Mouse (Mus musculus) intestine, embryonic 14.5 days (tissue): ENCODE results near the gene Ndfip2. TPM values are rescaled to one million over a fixed set of nuclear protein-coding genes. Genes with fewer than 3 reads are reported as not detected.
A peak's percentile ranks its signal among the peaks of the same experiment; 100 is the strongest.

Experiments used
- ATAC-seq: fragments of 200-750 bp; cut with Nextera tagmentation; replicated peaks from 2 replicates; pipeline ENCODE4 v1.8.0; 2017; ENCODE audit warnings: low read depth, moderate number of reproducible peaks, moderate TSS enrichment, moderate library complexity; ENCODE audit not compliant: low FRiP score, low TSS enrichment
- DNase-seq: peaks from one replicate; pipeline ENCODE4 v3.0.0-alpha.2; 2018; ENCODE audit warnings: low spot score
- H3K27ac ChIP-seq: fragments of 300-500 bp; sonication (generic); 2 replicates; pipeline ENCODE4 v1.5.1; 2014; ENCODE audit warnings: low read depth, mild to moderate bottlenecking, control low read depth
- H3K27me3 ChIP-seq: fragments of 300-500 bp; sonication (generic); replicated peaks from 2 replicates; pipeline ENCODE4 v1.6.1; 2014; ENCODE audit warnings: low read length, control low read depth; ENCODE audit not compliant: control insufficient read depth, insufficient read depth
- H3K36me3 ChIP-seq: fragments of 300-500 bp; sonication (generic); 2 replicates; pipeline ENCODE4 v1.6.1; 2014; ENCODE audit warnings: low read length, control low read depth; ENCODE audit not compliant: control insufficient read depth, insufficient read depth
- H3K4me1 ChIP-seq: fragments of 300-500 bp; sonication (generic); replicated peaks from 2 replicates; pipeline ENCODE4 v1.6.1; 2014; ENCODE audit warnings: low read length, control low read depth, mixed read lengths; ENCODE audit not compliant: control insufficient read depth, insufficient read depth
- H3K4me2 ChIP-seq: fragments of 300-500 bp; sonication (generic); 2 replicates; pipeline ENCODE4 v1.6.1; 2014; ENCODE audit warnings: low read length
- H3K4me3 ChIP-seq: fragments of 300-500 bp; sonication (generic); 2 replicates; pipeline ENCODE4 v1.5.1; 2014; ENCODE audit warnings: low read depth, low read length, control low read depth, mixed read lengths
- H3K9ac ChIP-seq: fragments of 300-500 bp; sonication (generic); 2 replicates; pipeline ENCODE4 v1.6.1; 2014; ENCODE audit warnings: mild to moderate bottlenecking, low read length
- H3K9me3 ChIP-seq: fragments of 300-500 bp; sonication (generic); 2 replicates; pipeline ENCODE4 v1.6.1; 2016; ENCODE audit warnings: low read length, control low read depth; ENCODE audit not compliant: control insufficient read depth
- WGBS: fragments of 180-500 bp; shearing (Covaris S2); extraction: QIAGEN DNeasy Blood & Tissue Kit; methylation state at CpG from one replicate; pipeline ENCODE4 v1.1.7; 2014; 5-methylcytosine and 5-hydroxymethylcytosine counted together
- polyA plus RNA-seq: library from polyadenylated mRNA; unstranded; fragments of >200 nt; fragmentation: Nextera tagmentation; extraction: Ambion mirVana; gene quantifications from 2 replicates; pipeline ENCODE4 v1.2.1, GENCODE M21; 2014

The Ndfip2 gene
- polyA plus RNA-seq, 1 experiment from 2014 or later = 95.3 TPM

DNA sequence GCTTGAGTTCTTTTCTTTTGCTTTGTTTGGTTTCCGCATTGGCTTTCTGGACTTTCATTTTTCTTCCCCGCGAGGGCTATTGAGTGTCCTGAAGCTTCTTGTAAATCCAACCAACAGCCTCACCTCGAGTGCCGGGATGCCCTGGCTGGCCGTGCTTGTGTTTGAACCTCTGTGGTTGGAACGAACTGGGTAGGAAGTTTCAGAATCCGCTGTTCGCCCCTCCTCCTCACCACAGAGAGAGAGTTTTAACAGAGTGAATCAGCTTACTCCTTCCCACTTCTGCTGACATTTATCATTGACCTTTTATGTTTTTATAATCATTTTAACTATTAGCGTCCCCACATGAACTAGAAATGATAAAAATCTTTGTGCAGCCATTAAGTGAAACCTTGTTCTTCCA lies 18.3 kb upstream of the Ndfip2 start:
- no peaks in the 10 kb centered on the region for H3K4me1 ChIP-seq
- no peak overlapping the region for H3K9ac ChIP-seq
- no peak overlapping the region for H3K4me3 ChIP-seq
- no peak for ATAC-seq
- WGBS = 77% methylated on average over 10 of the region's 10 CpGs
- no peaks in the 10 kb centered on the region for H3K36me3 ChIP-seq
- H3K9me3 ChIP-seq = no peaks in the 10 kb centered on the region
- no peak overlapping the region for H3K4me2 ChIP-seq
- H3K27me3 ChIP-seq = no peaks in the 10 kb centered on the region
- H3K27ac ChIP-seq = no peak overlapping the region
- no peak for DNase-seq

DNA sequence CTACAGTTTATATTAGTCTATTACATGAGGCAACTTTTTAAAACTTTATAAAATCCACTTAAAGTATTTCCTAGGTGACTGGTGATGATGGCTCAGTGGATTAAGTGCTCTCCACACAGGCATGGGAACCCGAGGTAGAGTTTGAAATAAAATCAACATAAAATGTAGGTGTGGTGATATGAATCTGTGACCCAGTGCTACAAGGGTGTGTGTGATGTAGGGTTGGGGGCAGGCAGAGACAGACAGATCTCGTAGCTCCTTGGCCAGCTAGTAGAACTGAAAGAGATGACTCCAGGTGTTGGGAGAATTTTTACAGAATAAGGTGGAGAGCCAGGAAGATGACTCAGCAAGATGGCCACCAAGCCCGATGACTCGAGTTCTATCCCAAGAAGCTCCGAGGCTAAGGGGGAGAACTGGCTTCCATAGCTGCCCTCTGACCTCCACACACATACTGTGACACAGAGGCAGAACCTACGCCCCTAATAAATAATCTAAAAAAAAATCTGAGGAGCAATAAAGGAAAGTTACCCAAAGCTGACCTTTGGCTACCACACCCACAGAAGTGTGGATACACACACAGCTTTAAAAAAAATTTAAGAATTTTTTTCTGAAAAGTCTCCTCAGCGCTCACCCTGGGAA lies 14.4 kb upstream of the Ndfip2 start:
- H3K9ac ChIP-seq = no peak overlapping the region
- H3K4me1 ChIP-seq = no peaks in the 10 kb centered on the region
- no peaks in the 10 kb centered on the region for H3K36me3 ChIP-seq
- no peak overlapping the region for H3K27ac ChIP-seq
- no peak for DNase-seq
- no peak overlapping the region for H3K4me2 ChIP-seq
- WGBS = 83% methylated on average over 7 of the region's 7 CpGs
- H3K27me3 ChIP-seq = no peaks in the 10 kb centered on the region
- H3K9me3 ChIP-seq = no peaks in the 10 kb centered on the region
- no peak overlapping the region for H3K4me3 ChIP-seq
- ATAC-seq = 0 out of 2 replicates have a peak, but pooled peaks have one; percentile 32

DNA sequence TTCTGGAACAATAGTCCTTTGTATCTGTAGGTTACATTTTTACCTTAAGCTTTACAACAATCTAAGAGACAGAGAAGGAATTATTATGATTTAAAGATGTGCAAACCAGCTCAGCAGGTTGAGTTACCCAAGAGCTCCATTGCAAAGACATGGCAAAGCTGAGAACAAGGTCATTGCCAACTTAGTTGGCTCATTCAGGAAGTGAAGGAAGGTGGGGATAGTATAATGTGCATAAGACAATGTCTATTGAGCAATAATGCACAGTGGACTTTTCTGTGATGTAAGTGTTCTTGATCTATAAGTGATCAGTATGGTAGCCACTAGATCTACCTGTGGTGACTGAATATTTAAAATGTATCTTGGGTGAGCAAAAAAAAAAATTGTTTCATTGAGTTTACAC lies 7.3 kb upstream of the Ndfip2 start:
- H3K9ac ChIP-seq = no peak overlapping the region
- H3K27ac ChIP-seq = no peak overlapping the region
- no peak overlapping the region for H3K4me2 ChIP-seq
- 0 out of 2 replicates have a peak, but pooled peaks cover 3% of the 10 kb centered on the region for H3K4me1 ChIP-seq
- no peaks in the 10 kb centered on the region for H3K9me3 ChIP-seq
- no peaks in the 10 kb centered on the region for H3K36me3 ChIP-seq
- no peak for DNase-seq
- ATAC-seq = no peak
- no peak overlapping the region for H3K4me3 ChIP-seq
- H3K27me3 ChIP-seq = no peaks in the 10 kb centered on the region

DNA sequence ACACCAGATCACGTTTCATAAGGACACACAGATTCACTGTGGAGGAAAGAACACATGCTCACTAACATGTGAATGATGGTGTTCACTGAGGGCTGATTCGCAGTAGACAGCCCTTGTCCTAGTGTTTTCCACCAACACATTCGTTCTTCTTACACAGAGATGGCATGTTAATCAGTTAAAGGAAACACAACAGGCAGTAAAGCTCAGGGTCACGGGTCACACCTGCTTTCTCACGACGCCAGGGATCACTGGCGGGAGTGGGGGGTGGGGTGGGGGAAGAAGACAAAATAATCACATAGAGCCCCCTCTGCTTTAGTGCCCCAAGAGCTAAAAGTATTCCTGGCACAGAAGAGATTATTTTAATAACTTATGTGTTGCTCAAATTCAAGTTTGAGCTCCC lies 5.1 kb upstream of the Ndfip2 start:
- ATAC-seq (no peak), DNase-seq (no peak)
- H3K4me2 ChIP-seq = no peak overlapping the region
- H3K4me3 ChIP-seq = no peak overlapping the region
- WGBS = 26% methylated on average over 7 of the region's 7 CpGs
- H3K4me1 ChIP-seq = 0 out of 2 replicates have a peak, but pooled peaks cover 3% of the 10 kb centered on the region
- H3K9ac ChIP-seq = no peak overlapping the region
- H3K36me3 ChIP-seq = no peaks in the 10 kb centered on the region
- no peaks in the 10 kb centered on the region for H3K27me3 ChIP-seq
- no peaks in the 10 kb centered on the region for H3K9me3 ChIP-seq
- H3K27ac ChIP-seq = no peak overlapping the region

DNA sequence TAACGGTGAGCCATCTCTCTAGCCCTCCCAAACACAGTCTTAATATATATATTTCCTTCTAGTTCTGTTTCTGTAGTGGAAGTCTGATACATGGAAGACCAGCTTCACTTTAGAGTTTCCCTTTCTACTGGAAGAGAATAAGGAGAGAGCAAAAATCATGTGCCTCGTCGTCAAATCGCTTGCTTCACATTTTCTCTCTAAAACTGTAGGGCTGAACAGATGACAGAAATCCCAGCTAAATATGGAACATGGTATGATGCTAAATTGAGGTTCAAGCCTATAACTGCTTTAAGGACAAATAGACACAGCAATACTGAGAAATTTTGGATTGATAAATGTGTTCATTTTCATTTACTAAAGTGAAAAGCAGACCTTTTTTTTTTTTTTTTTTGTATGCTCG lies 4.0 kb upstream of the Ndfip2 start:
- 80% methylated on average over 5 of the region's 5 CpGs for WGBS
- Histone ChIP-seq H3K4me2 (no peak overlapping the region), H3K9me3 (no peaks in the 10 kb centered on the region), H3K27me3 (no peaks in the 10 kb centered on the region), H3K4me1 (0 out of 2 replicates have a peak, but pooled peaks cover 3% of the 10 kb centered on the region), H3K4me3 (no peak overlapping the region), H3K27ac (no peak overlapping the region), H3K9ac (no peak overlapping the region), H3K36me3 (no peaks in the 10 kb centered on the region)
- no peak for DNase-seq
- no peak for ATAC-seq

DNA sequence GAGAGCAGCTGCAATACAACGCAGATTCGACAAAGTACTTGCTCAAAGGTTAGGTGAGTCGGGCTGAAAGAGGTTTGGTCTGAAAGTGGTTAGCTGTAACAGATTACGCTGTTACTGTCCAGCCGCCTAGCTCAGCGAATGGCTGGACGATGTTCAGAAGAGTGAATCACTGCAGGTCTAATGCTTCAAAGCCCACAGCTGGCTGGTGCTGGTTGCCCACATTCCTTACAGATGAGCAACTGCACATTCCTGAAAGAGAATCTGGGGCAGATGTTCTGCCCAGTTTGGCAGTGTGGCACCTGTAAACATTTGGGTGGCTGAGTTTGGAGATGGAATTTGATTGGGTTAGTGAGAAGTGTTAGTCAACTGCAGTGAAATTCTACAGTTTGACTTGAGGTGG lies 2.8 kb upstream of the Ndfip2 start:
- 72% methylated on average over 7 of the region's 7 CpGs for WGBS
- Histone ChIP-seq H3K4me1 (peaks cover 9% of the 10 kb centered on the region), H3K27me3 (no peaks in the 10 kb centered on the region), H3K9me3 (no peaks in the 10 kb centered on the region), H3K4me2 (no peak overlapping the region), H3K36me3 (no peaks in the 10 kb centered on the region), H3K4me3 (no peak overlapping the region), H3K9ac (no peak overlapping the region), H3K27ac (no peak overlapping the region)
- no peak for DNase-seq
- no peak for ATAC-seq

DNA sequence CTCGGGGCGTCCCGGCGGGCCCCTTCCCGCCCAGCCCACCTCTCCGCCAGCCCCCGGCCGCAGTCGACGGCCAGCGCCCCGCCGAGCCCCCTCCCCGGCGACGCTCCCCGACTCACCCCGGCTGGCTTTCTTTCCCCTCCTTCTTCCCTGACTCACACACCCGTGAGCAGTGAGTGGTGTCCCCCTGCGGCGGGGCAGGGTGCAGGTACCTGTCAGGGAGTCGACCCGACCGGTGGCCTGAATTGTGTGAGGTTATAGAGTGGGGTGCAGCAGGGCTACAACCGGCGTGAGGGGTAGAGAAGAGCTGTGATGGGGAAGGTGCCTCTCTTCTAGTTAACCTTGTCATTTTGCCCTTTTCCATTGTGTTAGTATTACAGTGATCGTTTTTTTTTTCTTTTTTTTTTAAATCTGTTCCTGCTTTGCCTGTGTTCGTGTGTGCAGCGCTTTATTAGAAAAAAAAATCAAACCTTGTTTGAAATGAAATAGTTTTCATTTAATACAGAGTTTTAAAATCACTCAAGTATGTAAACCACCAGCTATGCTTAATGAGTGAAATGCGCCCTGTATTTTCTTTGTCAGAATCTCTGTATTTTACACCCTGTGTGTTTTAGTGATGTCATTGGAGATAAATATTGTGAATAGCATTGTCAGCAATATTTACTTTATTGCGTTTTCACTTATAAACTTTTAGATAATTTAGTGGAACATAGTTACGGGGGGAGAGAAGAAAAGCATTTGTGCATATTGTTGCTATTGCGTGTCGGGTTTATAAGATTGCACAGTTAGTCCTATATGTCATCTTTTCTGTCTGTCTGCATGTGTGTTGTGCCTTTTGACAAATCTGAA lies 885 bp downstream of the Ndfip2 start:
- H3K9me3 ChIP-seq = no peaks in the 10 kb centered on the region
- no peaks in the 10 kb centered on the region for H3K36me3 ChIP-seq
- ATAC-seq = peak; percentile 75
- H3K4me3 ChIP-seq = peak overlapping the region; percentile 80
- H3K9ac ChIP-seq = peak overlapping the region; percentile 88
- DNase-seq = peak; percentile 79
- H3K4me2 ChIP-seq = peak overlapping the region; percentile 67
- peak overlapping the region; percentile 91 for H3K27ac ChIP-seq
- H3K27me3 ChIP-seq = no peaks in the 10 kb centered on the region
- 5% methylated on average over 24 of the region's 34 CpGs for WGBS
- peaks cover 8% of the 10 kb centered on the region for H3K4me1 ChIP-seq

DNA sequence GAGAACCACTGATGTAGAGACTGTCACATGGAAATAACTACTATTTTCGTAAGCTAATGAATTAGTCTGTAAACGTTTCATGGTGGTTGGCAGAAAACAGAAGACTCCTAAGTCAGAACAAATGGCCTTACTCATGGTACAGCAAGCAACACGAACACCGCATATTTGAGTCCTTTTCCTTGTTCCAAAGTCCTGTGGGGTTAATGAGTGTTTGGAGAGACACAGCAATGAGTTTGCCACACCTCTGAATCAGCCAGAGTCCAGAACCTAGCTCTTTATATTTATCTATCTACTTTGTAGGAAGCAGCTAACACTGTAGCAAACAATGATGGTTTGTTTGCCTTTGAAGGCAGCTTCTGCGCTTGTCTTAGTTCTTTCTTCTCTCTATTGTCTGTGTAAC lies 4.5 kb downstream of the Ndfip2 start:
- 57% methylated on average over 5 of the region's 5 CpGs for WGBS
- H3K9me3 ChIP-seq = no peaks in the 10 kb centered on the region
- no peak for DNase-seq
- H3K4me2 ChIP-seq = no peak overlapping the region
- no peak overlapping the region for H3K9ac ChIP-seq
- H3K4me3 ChIP-seq = no peak overlapping the region
- peak overlapping the region; percentile 12; the same call in 1 of the 2 replicates for H3K27ac ChIP-seq
- 0 out of 2 replicates have a peak, but pooled peaks have one; percentile 2 for ATAC-seq
- peaks cover 12% of the 10 kb centered on the region for H3K4me1 ChIP-seq
- H3K27me3 ChIP-seq = no peaks in the 10 kb centered on the region
- H3K36me3 ChIP-seq = no peaks in the 10 kb centered on the region
